Mouse (Mus musculus) megakaryocyte, embryonic 14.5 days (primary cell): ENCODE measurements around the gene Morn3. TPM values are rescaled to one million over a fixed set of nuclear protein-coding genes. Genes with fewer than 3 reads are reported as not detected.

ENCODE experiments used
- H3K27me3 ChIP-seq: replicated peaks from 2 replicates; pipeline ENCODE3; 2012; ENCODE audit warnings: inconsistent platforms
- H3K36me3 ChIP-seq: replicated peaks from 2 replicates; pipeline ENCODE3; 2012; ENCODE audit warnings: low read length, inconsistent platforms, mixed read lengths
- H3K4me1 ChIP-seq: 2 replicates; pipeline ENCODE4 v1.6.1; 2012; ENCODE audit warnings: inconsistent platforms
- H3K4me3 ChIP-seq: replicated peaks from 2 replicates; pipeline ENCODE3; 2012; ENCODE audit warnings: moderate library complexity, mild to moderate bottlenecking, inconsistent platforms
- H3K9me3 ChIP-seq: 2 replicates; pipeline ENCODE4 v1.6.1; 2012; ENCODE audit warnings: inconsistent platforms
- FLI1 ChIP-seq: IDR thresholded peaks from 2 replicates; pipeline ENCODE4 v1.6.1; 2012; ENCODE audit warnings: low read length, inconsistent platforms, mixed read lengths
- GATA1 ChIP-seq: IDR thresholded peaks from 3 replicates; pipeline ENCODE4 v1.6.1; 2012; ENCODE audit warnings: mixed read lengths, low read length, inconsistent platforms, borderline replicate concordance
- polyA plus RNA-seq: library from polyadenylated mRNA; stranded (reverse); fragments of >175 nt; gene quantifications from 2 replicates; pipeline ENCODE4 v1.2.3, GENCODE M21; 2012; ENCODE audit warnings: low replicate concordance; ENCODE audit not compliant: insufficient read depth

Gene Morn3
- polyA plus RNA-seq, 1 experiment: not detected

- no peak for TF ChIP-seq GATA1
- TF ChIP-seq FLI1: no peak
- Histone ChIP-seq H3K4me1 (peaks cover 64% of the 10 kb centered on the region), H3K27me3 (no peaks in the 10 kb centered on the region), H3K36me3 (peaks cover 20% of the 10 kb centered on the region), H3K4me3 (peak within 1 kb of the TSS; percentile 98), H3K9me3 (no peaks in the 10 kb centered on the region)
Measured at GRCm38 (mm10) chr5:123014753-123015701, 31.8 kb downstream of the Morn3 start, which contains the start of gene Orai1. Gene Orai1, plus strand, starts transcription at chr5:123015074.

DNA sequence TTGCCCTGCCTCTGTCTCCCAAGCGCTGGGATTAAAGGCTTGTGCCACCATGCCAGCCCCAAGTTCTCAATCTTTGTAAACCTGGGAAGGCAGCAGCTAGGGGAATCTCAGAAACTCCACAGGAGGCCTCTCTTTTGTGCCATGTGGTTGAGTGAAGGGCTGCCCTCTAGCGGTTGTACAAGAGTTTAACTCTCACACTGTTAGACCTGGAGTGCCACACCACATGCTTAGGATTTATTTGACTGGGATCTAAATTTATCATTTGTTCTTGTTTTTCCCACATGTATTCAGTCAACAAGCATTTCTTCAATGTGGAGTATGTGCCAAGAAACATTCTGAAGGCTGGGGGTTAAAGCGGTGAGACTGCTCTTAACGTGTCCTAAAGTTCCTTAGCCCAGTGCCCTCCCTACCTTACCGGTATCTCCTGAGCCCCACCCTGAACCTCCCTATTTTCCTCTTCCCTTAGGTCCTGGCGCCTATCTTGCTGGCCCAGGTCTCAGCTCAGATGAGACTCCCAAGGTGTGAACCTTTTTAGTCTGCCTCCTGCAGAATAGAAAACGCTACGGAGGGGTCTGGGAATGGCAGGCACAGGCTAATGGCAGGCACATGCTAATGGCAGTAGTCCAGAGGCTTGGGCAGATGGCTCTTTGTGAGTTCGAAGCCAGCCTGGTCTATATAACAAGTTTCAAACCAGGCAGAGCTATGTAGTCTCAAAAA, 33.1 kb downstream of the Morn3 start:
- H3K4me1 ChIP-seq: peaks cover 64% of the 10 kb centered on the region
- H3K4me3 ChIP-seq: peak overlapping the region; percentile 33
- no peaks in the 10 kb centered on the region for H3K27me3 ChIP-seq
- TF ChIP-seq FLI1: no peak
- TF ChIP-seq GATA1: no peak
- peaks cover 16% of the 10 kb centered on the region for H3K36me3 ChIP-seq
- H3K9me3 ChIP-seq: no peaks in the 10 kb centered on the region

DNA sequence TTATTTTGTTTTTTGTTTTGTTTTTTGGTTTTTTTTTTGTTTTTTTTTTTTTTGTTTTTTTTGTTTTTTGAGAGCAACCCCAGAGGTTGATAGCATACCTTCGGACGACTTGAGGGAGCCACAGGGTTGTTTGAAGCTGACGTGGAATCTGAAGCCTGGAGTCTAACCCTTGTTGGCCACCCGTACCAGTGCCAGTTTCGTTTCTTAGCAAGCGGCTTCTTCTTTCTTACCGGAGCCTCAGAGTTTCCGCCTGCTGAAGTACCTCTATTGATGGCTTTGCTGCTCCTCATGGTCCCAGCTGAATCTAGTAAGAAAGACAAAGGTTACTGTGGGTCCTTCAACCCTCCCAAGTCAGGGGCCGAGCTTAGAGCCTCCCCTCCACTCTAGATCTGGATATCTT, 35.1 kb downstream of the Morn3 start:
- TF ChIP-seq FLI1 (no peak), GATA1 (no peak)
- H3K4me3 ChIP-seq: no peak overlapping the region
- H3K27me3 ChIP-seq: peaks cover 11% of the 10 kb centered on the region
- H3K4me1 ChIP-seq: peaks cover 44% of the 10 kb centered on the region
- H3K9me3 ChIP-seq: no peaks in the 10 kb centered on the region
- no peaks in the 10 kb centered on the region for H3K36me3 ChIP-seq

GRCm38 (mm10) chr5:123010806-123011205, 36.0 kb downstream of the Morn3 start:
- TF ChIP-seq FLI1 (no peak), GATA1 (no peak)
- Histone ChIP-seq H3K4me3 (no peak overlapping the region), H3K36me3 (no peaks in the 10 kb centered on the region), H3K9me3 (no peaks in the 10 kb centered on the region), H3K27me3 (peaks cover 18% of the 10 kb centered on the region), H3K4me1 (peaks cover 37% of the 10 kb centered on the region)

DNA sequence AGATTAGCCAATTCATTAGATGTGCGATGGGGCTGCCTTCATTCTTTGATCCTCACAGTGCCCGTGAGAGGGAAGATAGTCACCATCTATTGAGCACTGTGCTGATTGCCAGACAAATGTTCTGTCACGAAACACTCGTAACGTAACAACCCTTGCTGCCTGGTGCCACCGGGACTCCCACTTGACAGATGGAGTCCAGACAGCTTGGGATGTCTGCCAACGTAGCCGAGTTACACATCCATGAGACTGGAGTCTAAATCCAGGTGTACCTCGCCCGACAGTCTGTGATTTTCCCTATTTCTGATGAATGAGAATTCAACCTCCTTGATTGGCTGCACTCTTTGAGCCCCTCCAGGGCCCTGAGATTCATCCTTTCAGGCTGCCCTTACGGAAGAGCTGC, 36.9 kb downstream of the Morn3 start:
- Histone ChIP-seq H3K4me1 (peaks cover 42% of the 10 kb centered on the region), H3K27me3 (peaks cover 27% of the 10 kb centered on the region), H3K4me3 (peak overlapping the region; percentile 4), H3K36me3 (no peaks in the 10 kb centered on the region), H3K9me3 (no peaks in the 10 kb centered on the region)
- no peak for TF ChIP-seq FLI1
- no peak for TF ChIP-seq GATA1

GRCm38 (mm10) chr5:123008877-123009493, 37.8 kb downstream of the Morn3 start:
- no peaks in the 10 kb centered on the region for H3K9me3 ChIP-seq
- no peaks in the 10 kb centered on the region for H3K36me3 ChIP-seq
- H3K4me3 ChIP-seq: no peak overlapping the region
- TF ChIP-seq GATA1: no peak
- peaks cover 27% of the 10 kb centered on the region for H3K27me3 ChIP-seq
- H3K4me1 ChIP-seq: peaks cover 35% of the 10 kb centered on the region

- no peaks in the 10 kb centered on the region for H3K9me3 ChIP-seq
- H3K36me3 ChIP-seq: no peaks in the 10 kb centered on the region
- peaks cover 39% of the 10 kb centered on the region for H3K4me1 ChIP-seq
- TF ChIP-seq GATA1 (no peak), FLI1 (no peak)
- H3K27me3 ChIP-seq: peaks cover 30% of the 10 kb centered on the region
- H3K4me3 ChIP-seq: no peak overlapping the region
Measured at GRCm38 (mm10) chr5:123005716-123006592, 40.9 kb downstream of the Morn3 start.

DNA sequence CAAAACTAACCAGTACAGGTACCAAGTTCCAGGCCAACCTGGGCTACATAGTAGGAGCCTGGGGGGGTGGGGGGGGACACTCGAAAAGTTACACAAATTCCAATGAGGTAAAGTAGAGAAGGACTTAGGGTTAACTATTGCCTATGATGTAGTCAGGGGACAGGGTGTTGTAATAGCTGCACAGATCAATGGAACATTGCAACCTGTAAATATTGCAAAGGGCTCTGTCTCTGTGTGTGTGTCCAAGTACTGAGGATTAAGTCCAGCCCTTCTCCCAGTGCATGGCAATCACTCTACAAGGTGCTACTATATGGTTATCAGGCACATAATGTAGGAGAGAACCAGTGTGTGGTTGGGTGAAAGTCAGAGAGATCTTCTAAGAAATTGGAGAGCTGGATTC, 45.9 kb downstream of the Morn3 start:
- peaks cover 27% of the 10 kb centered on the region for H3K4me1 ChIP-seq
- no peaks in the 10 kb centered on the region for H3K9me3 ChIP-seq
- H3K4me3 ChIP-seq: no peak overlapping the region
- H3K36me3 ChIP-seq: peaks cover 6% of the 10 kb centered on the region
- peaks cover 13% of the 10 kb centered on the region for H3K27me3 ChIP-seq
- TF ChIP-seq FLI1 (no peak), GATA1 (no peak)
